Mouse (Mus musculus) 3134 (cell line): ENCODE results near the gene Ubl7.

Experiments
- DNase-seq: peaks from one replicate; pipeline ENCODE4 v3.0.0-alpha.2; 2011; ENCODE audit warnings: low spot score; ENCODE audit not compliant: insufficient read length; ENCODE audit errors: extremely low read depth

Ubl7 gene

GRCm38 (mm10) chr9:57912571-57912970, 1.8 kb downstream of the Ubl7 start:
- DNase-seq: no peak

GRCm38 (mm10) chr9:57921491-57922060, 10.8 kb downstream of the Ubl7 start:
- DNase-seq: no peak

GRCm38 (mm10) chr9:57922381-57922780, 11.6 kb downstream of the Ubl7 start:
- no peak for DNase-seq

- no peak for DNase-seq
Observed at GRCm38 (mm10) chr9:57923046-57923445, 12.3 kb downstream of the Ubl7 start.

- DNase-seq: no peak
Observed at GRCm38 (mm10) chr9:57931166-57931767, 20.5 kb downstream of the Ubl7 start.

GRCm38 (mm10) chr9:57932253-57932652, 21.5 kb downstream of the Ubl7 start:
- no peak for DNase-seq

GRCm38 (mm10) chr9:57932831-57933602, 22.2 kb downstream of the Ubl7 start:
- no peak for DNase-seq

GRCm38 (mm10) chr9:57935683-57936437, 25.1 kb downstream of the Ubl7 start:
- DNase-seq: no peak

- DNase-seq: no peak
Observed at GRCm38 (mm10) chr9:57937171-57937570, 26.4 kb downstream of the Ubl7 start.

GRCm38 (mm10) chr9:57937651-57938050, 26.9 kb downstream of the Ubl7 start:
- no peak for DNase-seq

- peak; percentile 45 for DNase-seq
Observed at GRCm38 (mm10) chr9:57938225-57939055, 27.7 kb downstream of the Ubl7 start.

- peak; percentile 81 for DNase-seq
Observed at GRCm38 (mm10) chr9:57939431-57940348, 28.9 kb downstream of the Ubl7 start, which contains the start of gene Sema7a. Gene Sema7a, plus strand, starts transcription at chr9:57940112.

GRCm38 (mm10) chr9:57940349-57940794, 29.6 kb downstream of the Ubl7 start:
- DNase-seq: no peak

GRCm38 (mm10) chr9:57940861-57941638, 30.3 kb downstream of the Ubl7 start:
- peak; percentile 39 for DNase-seq

GRCm38 (mm10) chr9:57942039-57942438, 31.3 kb downstream of the Ubl7 start:
- DNase-seq: no peak

- DNase-seq: no peak
Observed at GRCm38 (mm10) chr9:57943067-57943466, 32.3 kb downstream of the Ubl7 start.

- DNase-seq: no peak
Observed at GRCm38 (mm10) chr9:57944572-57944971, 33.8 kb downstream of the Ubl7 start.
